Mouse (Mus musculus): ENCODE measurements at regions not wholly inside any gene's neighbourhood (a gene's known extent, or its start where the extent isn't known, plus 50 kb on each side); places are given as distances from the start of the nearest gene placed in this dataset. TPM values are rescaled to one million over a fixed set of nuclear protein-coding genes. Genes with fewer than 3 reads are reported as not detected.

DNA sequence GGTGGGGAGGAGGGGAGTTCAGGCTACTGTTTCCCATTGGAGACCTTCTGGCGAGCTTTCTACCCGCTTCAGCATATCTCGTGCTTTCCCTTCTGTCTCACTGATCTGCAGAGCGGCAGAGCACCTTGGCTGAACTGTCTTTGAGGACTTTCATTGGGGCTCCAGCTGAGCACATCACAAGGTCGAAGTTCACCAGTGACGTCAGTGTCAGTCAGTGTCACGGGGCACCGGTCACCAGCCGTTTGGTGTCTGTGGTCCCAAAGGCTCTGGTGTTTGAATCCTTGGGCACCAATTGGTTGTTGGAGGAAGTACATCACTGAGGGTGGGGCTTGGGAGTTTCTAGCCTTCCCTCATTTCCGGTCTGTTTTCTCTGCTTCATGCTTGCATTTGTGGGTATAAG, 51.2 kb upstream of the Zfp64 start:
- DNase-seq (ENCODE audit: low spot score) (no peak), ATAC-seq (ENCODE audit: low FRiP score) (no peak)
- Histone ChIP-seq H3K9me3 (ENCODE audit: control insufficient read depth, low read length) (no peaks in the 10 kb centered on the region), H3K27me3 (ENCODE audit: control insufficient read depth, insufficient read depth, low read length) (no peaks in the 10 kb centered on the region), H3K9ac (no peak overlapping the region), H3K4me1 (replicated peaks; ENCODE audit: control insufficient read depth, insufficient read depth, low read length) (peaks cover 27% of the 10 kb centered on the region), H3K27ac (no peak overlapping the region), H3K4me2 (replicated peaks) (no peak overlapping the region), H3K36me3 (replicated peaks; ENCODE audit: control insufficient read depth, insufficient read depth) (no peaks in the 10 kb centered on the region), H3K4me3 (replicated peaks; ENCODE audit: low read length) (no peak overlapping the region)
- 80% methylated on average over 10 of the region's 10 CpGs for WGBS

DNA sequence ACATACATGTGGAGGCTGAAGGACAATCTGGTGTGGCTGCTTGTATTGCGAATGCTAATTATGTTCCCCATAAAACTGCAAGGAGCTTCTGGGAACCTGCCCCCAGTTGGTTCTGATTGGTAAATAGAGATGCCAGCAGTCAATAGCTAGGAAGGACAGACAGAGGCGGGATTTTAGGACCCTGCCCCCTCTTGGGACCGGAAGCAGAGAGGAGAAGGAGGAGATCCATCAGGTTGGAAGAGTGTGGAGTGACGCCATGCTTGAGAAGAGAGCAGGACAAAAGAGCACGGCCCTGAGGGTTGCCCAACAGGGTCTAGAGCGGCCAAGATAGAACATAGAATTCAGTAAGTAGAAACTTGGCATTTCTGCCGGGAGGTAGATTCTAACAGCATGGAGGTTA, 50.4 kb upstream of the Zfp64 start:
- H3K36me3 ChIP-seq (replicated peaks; ENCODE audit: control insufficient read depth, insufficient read depth) = no peaks in the 10 kb centered on the region
- no peak overlapping the region for H3K9ac ChIP-seq
- H3K27me3 ChIP-seq (ENCODE audit: control insufficient read depth, insufficient read depth, low read length) = no peaks in the 10 kb centered on the region
- ATAC-seq (ENCODE audit: low FRiP score) (no peak), DNase-seq (ENCODE audit: low spot score) (no peak)
- H3K4me1 ChIP-seq (replicated peaks; ENCODE audit: control insufficient read depth, insufficient read depth, low read length) = peaks cover 23% of the 10 kb centered on the region
- 89% methylated on average over 7 of the region's 7 CpGs for WGBS
- no peaks in the 10 kb centered on the region for H3K9me3 ChIP-seq (ENCODE audit: control insufficient read depth, low read length)
- H3K27ac ChIP-seq = no peak overlapping the region
- no peak overlapping the region for H3K4me2 ChIP-seq (replicated peaks)
- no peak overlapping the region for H3K4me3 ChIP-seq (replicated peaks; ENCODE audit: low read length)

Small RNA genes in the stretch of these regions (microRNA-seq; reads per million reads assigned to microRNA genes)
- not detected for gene Gm26469

Measured in hindbrain, embryonic 14.5 days (tissue).